Mouse (Mus musculus): ENCODE results near the gene Scai. TPM values are rescaled to one million over a fixed set of nuclear protein-coding genes. Genes with fewer than 3 reads are reported as not detected.
"Not testable (repeated sequence)": the region's sequence is repeated elsewhere in the genome, so short reads cannot be mapped to it uniquely, and the experiment has no call there.

Scai gene
- polyA plus RNA-seq, 1 experiment from 2014 or later, result 6.6 TPM

DNA sequence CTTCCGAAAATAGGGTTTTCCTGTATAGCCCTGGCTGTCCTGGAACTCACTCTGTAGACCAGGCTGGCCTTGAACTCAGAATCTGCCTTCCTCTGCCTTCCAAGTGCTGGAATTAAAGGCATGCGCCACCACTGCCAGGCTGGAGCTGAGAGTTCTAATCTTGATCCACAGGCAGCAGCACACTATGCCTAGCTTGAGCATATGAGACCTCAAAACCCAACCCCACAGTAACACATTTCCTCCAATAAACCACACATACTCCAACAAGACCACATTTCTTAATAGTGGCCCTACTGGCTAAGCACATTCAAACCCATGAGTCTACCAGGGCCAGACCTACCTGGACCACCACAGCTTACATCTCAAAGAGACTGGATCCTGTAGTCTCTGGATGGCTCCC lies 74.0 kb downstream of the Scai start:
- Histone ChIP-seq H3K4me3 (ENCODE audit: low read depth, low read length) (no peak overlapping the region), H3K36me3 (ENCODE audit: control insufficient read depth, insufficient read depth, low read length) (peaks cover 44% of the 10 kb centered on the region), H3K27ac (ENCODE audit: low read depth) (no peak overlapping the region), H3K4me1 (replicated peaks; ENCODE audit: control insufficient read depth, insufficient read depth, low read length) (no peaks in the 10 kb centered on the region), H3K27me3 (replicated peaks; ENCODE audit: control insufficient read depth, insufficient read depth, low read length) (no peaks in the 10 kb centered on the region), H3K4me2 (ENCODE audit: low read length) (no peak overlapping the region), H3K9ac (ENCODE audit: low read length) (no peak overlapping the region), H3K9me3 (ENCODE audit: control insufficient read depth, low read length) (no peaks in the 10 kb centered on the region)
- 91% methylated on average over 2 of the region's 2 CpGs for WGBS
- DNase-seq (ENCODE audit: low spot score), result no peak
- no peak for ATAC-seq (replicated peaks; ENCODE audit: low FRiP score, low TSS enrichment, low read depth)

DNA sequence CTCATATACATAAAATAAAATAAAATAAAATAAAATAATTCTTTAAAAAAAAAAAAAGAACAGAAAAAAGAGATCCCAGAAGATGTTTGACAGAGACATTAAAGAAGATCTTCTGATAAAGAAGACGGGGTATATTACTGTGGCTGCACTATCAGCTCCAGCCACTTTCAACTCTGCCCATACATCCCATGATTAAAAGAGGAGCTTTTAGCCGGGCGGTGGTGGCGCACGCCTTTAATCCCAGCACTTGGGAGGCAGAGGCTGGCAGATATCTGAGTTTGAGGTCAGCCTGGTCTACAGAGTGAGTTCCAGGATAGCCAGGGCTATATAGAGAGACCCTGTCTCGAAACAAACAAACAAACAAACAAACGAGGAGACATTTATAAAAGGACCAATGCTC lies 76.4 kb downstream of the Scai start:
- peaks cover 26% of the 10 kb centered on the region for H3K36me3 ChIP-seq (ENCODE audit: control insufficient read depth, insufficient read depth, low read length)
- H3K27ac ChIP-seq (ENCODE audit: low read depth), result no peak overlapping the region
- H3K27me3 ChIP-seq (replicated peaks; ENCODE audit: control insufficient read depth, insufficient read depth, low read length), result no peaks in the 10 kb centered on the region
- DNase-seq (ENCODE audit: low spot score) (no peak), ATAC-seq (replicated peaks; ENCODE audit: low FRiP score, low TSS enrichment, low read depth) (no peak)
- H3K9ac ChIP-seq (ENCODE audit: low read length), result no peak overlapping the region
- no peaks in the 10 kb centered on the region for H3K4me1 ChIP-seq (replicated peaks; ENCODE audit: control insufficient read depth, insufficient read depth, low read length)
- no peak overlapping the region for H3K4me2 ChIP-seq (ENCODE audit: low read length)
- no peak overlapping the region for H3K4me3 ChIP-seq (ENCODE audit: low read depth, low read length)
- H3K9me3 ChIP-seq (ENCODE audit: control insufficient read depth, low read length), result no peaks in the 10 kb centered on the region
- 93% methylated on average over 7 of the region's 7 CpGs for WGBS

- Histone ChIP-seq H3K36me3 (ENCODE audit: control insufficient read depth, insufficient read depth, low read length) (peaks cover 26% of the 10 kb centered on the region), H3K27me3 (replicated peaks; ENCODE audit: control insufficient read depth, insufficient read depth, low read length) (no peaks in the 10 kb centered on the region), H3K9me3 (ENCODE audit: control insufficient read depth, low read length) (no peaks in the 10 kb centered on the region), H3K4me1 (replicated peaks; ENCODE audit: control insufficient read depth, insufficient read depth, low read length) (no peaks in the 10 kb centered on the region), H3K4me3 (ENCODE audit: low read depth, low read length) (no peak overlapping the region), H3K27ac (ENCODE audit: low read depth) (no peak overlapping the region), H3K9ac (ENCODE audit: low read length) (no peak overlapping the region), H3K4me2 (ENCODE audit: low read length) (no peak overlapping the region)
- DNase-seq (ENCODE audit: low spot score) (no peak), ATAC-seq (replicated peaks; ENCODE audit: low FRiP score, low TSS enrichment, low read depth) (no peak)
Observed at GRCm38 (mm10) chr2:39110514-39110913, 80.0 kb downstream of the Scai start.

DNA sequence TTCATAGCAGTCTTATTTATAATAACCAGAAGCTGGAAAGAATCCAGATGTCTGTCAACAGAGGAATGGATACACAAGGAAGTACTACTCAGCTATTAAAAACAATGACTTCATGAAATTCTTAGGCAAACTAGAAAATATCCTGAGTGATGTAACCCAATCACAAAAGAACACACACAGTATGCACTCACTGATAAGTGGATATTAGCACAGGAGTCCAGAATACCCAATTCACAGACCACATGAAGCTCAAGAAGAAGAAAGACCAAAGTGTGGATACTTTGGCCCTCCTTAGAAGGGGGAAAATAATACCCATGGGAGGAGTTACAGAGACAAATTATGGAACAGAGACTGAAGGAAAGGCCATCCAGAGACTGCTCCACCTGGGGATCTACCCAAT lies 80.8 kb downstream of the Scai start:
- ATAC-seq (replicated peaks; ENCODE audit: low FRiP score, low TSS enrichment, low read depth); DNase-seq (ENCODE audit: low spot score); H3K9ac ChIP-seq (ENCODE audit: low read length): not testable (repeated sequence)

DNA sequence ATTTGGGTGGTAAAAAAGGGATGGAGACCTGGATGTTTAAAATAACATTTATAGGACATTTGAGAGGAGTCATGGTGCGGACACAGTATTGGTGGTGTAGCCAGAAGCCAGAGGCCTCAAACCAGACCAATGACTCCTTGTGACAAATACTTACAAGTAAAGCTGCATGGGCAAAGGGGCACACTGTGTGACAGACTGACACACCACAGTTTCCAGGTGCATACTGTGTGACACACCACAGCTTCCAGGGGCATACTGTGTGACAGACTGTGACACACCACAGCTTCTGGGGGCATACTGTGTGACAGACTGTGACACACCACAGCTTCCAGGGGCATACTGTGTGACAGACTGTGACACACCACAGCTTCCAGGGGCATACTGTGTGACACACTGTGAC lies 90.6 kb downstream of the Scai start:
- H3K36me3 ChIP-seq (ENCODE audit: control insufficient read depth, insufficient read depth, low read length), result peaks cover 32% of the 10 kb centered on the region
- WGBS, result 90% methylated on average over 1 of the region's 1 CpGs
- ATAC-seq (replicated peaks; ENCODE audit: low FRiP score, low TSS enrichment, low read depth); DNase-seq (ENCODE audit: low spot score); H3K4me1 ChIP-seq (replicated peaks; ENCODE audit: control insufficient read depth, insufficient read depth, low read length); H3K27me3 ChIP-seq (replicated peaks; ENCODE audit: control insufficient read depth, insufficient read depth, low read length); H3K9ac ChIP-seq (ENCODE audit: low read length); H3K4me3 ChIP-seq (ENCODE audit: low read depth, low read length); H3K9me3 ChIP-seq (ENCODE audit: control insufficient read depth, low read length); H3K27ac ChIP-seq (ENCODE audit: low read depth); H3K4me2 ChIP-seq (ENCODE audit: low read length): not testable (repeated sequence)

More for the DNA sequence above, 80.8 kb downstream of the Scai start:
- H3K9me3 ChIP-seq (ENCODE audit: control insufficient read depth, low read length); H3K27me3 ChIP-seq (replicated peaks; ENCODE audit: control insufficient read depth, insufficient read depth, low read length); H3K4me1 ChIP-seq (replicated peaks; ENCODE audit: control insufficient read depth, insufficient read depth, low read length); H3K4me3 ChIP-seq (ENCODE audit: low read depth, low read length); H3K27ac ChIP-seq (ENCODE audit: low read depth); H3K4me2 ChIP-seq (ENCODE audit: low read length): not testable (repeated sequence)
- peaks cover 26% of the 10 kb centered on the region for H3K36me3 ChIP-seq (ENCODE audit: control insufficient read depth, insufficient read depth, low read length)

- Histone ChIP-seq H3K4me3 (ENCODE audit: low read depth, low read length) (no peak overlapping the region), H3K9me3 (ENCODE audit: control insufficient read depth, low read length) (no peaks in the 10 kb centered on the region), H3K9ac (ENCODE audit: low read length) (no peak overlapping the region), H3K4me1 (replicated peaks; ENCODE audit: control insufficient read depth, insufficient read depth, low read length) (no peaks in the 10 kb centered on the region), H3K36me3 (ENCODE audit: control insufficient read depth, insufficient read depth, low read length) (peaks cover 28% of the 10 kb centered on the region), H3K27ac (ENCODE audit: low read depth) (no peak overlapping the region), H3K4me2 (ENCODE audit: low read length) (no peak overlapping the region), H3K27me3 (replicated peaks; ENCODE audit: control insufficient read depth, insufficient read depth, low read length) (no peaks in the 10 kb centered on the region)
- ATAC-seq (replicated peaks; ENCODE audit: low FRiP score, low TSS enrichment, low read depth) (no peak), DNase-seq (ENCODE audit: low spot score) (no peak)
Observed at GRCm38 (mm10) chr2:39097993-39098392, 92.5 kb downstream of the Scai start.

GRCm38 (mm10) chr2:39091966-39092365 lies 98.6 kb downstream of the Scai start:
- no peaks in the 10 kb centered on the region for H3K9me3 ChIP-seq (ENCODE audit: control insufficient read depth, low read length)
- H3K27ac ChIP-seq (ENCODE audit: low read depth), result no peak overlapping the region
- H3K4me2 ChIP-seq (ENCODE audit: low read length), result no peak overlapping the region
- DNase-seq (ENCODE audit: low spot score), result no peak
- H3K36me3 ChIP-seq (ENCODE audit: control insufficient read depth, insufficient read depth, low read length), result peaks cover 25% of the 10 kb centered on the region; the same call in 1 of the 2 replicates
- no peak overlapping the region for H3K4me3 ChIP-seq (ENCODE audit: low read depth, low read length)
- H3K9ac ChIP-seq (ENCODE audit: low read length), result no peak overlapping the region
- H3K27me3 ChIP-seq (replicated peaks; ENCODE audit: control insufficient read depth, insufficient read depth, low read length), result no peaks in the 10 kb centered on the region
- WGBS, result 86% methylated on average over 1 of the region's 1 CpGs
- no peaks in the 10 kb centered on the region for H3K4me1 ChIP-seq (replicated peaks; ENCODE audit: control insufficient read depth, insufficient read depth, low read length)
- ATAC-seq (replicated peaks; ENCODE audit: low FRiP score, low TSS enrichment, low read depth), result no peak

DNA sequence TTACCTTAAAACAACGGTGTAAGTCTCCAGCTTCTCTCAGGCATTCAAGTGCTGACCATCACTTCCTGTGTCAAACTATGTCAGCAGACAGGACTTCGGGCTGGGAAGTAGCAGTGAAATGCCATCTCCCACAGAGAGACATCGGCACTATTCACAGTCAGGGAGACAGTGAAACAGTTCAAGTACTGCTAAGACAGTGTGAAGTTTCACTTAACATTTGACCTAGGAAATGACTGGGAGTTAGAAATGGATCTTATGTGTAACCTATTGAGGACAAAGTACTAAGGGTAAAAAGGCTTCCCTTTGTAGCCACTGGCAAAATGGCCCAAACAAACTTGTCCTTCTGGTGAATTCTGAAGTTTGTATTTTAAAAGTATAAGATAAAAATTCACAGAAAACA lies 107.8 kb downstream of the Scai start:
- DNase-seq (ENCODE audit: low spot score), result no peak
- Histone ChIP-seq H3K9me3 (ENCODE audit: control insufficient read depth, low read length) (no peaks in the 10 kb centered on the region), H3K9ac (ENCODE audit: low read length) (no peak overlapping the region), H3K4me3 (ENCODE audit: low read depth, low read length) (no peak overlapping the region), H3K4me2 (ENCODE audit: low read length) (no peak overlapping the region), H3K36me3 (ENCODE audit: control insufficient read depth, insufficient read depth, low read length) (peaks cover 42% of the 10 kb centered on the region), H3K4me1 (replicated peaks; ENCODE audit: control insufficient read depth, insufficient read depth, low read length) (no peaks in the 10 kb centered on the region), H3K27me3 (replicated peaks; ENCODE audit: control insufficient read depth, insufficient read depth, low read length) (no peaks in the 10 kb centered on the region), H3K27ac (ENCODE audit: low read depth) (no peak overlapping the region)
- 83% methylated on average over 3 of the region's 3 CpGs for WGBS
- ATAC-seq (replicated peaks; ENCODE audit: low FRiP score, low TSS enrichment, low read depth), result no peak

GRCm38 (mm10) chr2:39070666-39071065 lies 119.9 kb downstream of the Scai start:
- H3K27me3 ChIP-seq (replicated peaks; ENCODE audit: control insufficient read depth, insufficient read depth, low read length), result no peaks in the 10 kb centered on the region
- no peaks in the 10 kb centered on the region for H3K36me3 ChIP-seq (ENCODE audit: control insufficient read depth, insufficient read depth, low read length)
- DNase-seq (ENCODE audit: low spot score) (no peak), ATAC-seq (replicated peaks; ENCODE audit: low FRiP score, low TSS enrichment, low read depth) (no peak)
- no peak overlapping the region for H3K27ac ChIP-seq (ENCODE audit: low read depth)
- H3K9ac ChIP-seq (ENCODE audit: low read length), result no peak overlapping the region
- no peaks in the 10 kb centered on the region for H3K4me1 ChIP-seq (replicated peaks; ENCODE audit: control insufficient read depth, insufficient read depth, low read length)
- H3K4me2 ChIP-seq (ENCODE audit: low read length), result no peak overlapping the region
- no peak overlapping the region for H3K4me3 ChIP-seq (ENCODE audit: low read depth, low read length)
- no peaks in the 10 kb centered on the region for H3K9me3 ChIP-seq (ENCODE audit: control insufficient read depth, low read length)
